Mouse (Mus musculus) kidney, postnatal 14 days (tissue): ENCODE data around the gene Romo1.
"Not testable (repeated sequence)": the region's sequence is repeated elsewhere in the genome, so short reads cannot be mapped to it uniquely, and the experiment has no call there.

Source experiments
- DNase-seq: peaks from one replicate; pipeline ENCODE4 v3.0.0; 2022; ENCODE audit warnings: mixed read lengths

The Romo1 gene

DNA sequence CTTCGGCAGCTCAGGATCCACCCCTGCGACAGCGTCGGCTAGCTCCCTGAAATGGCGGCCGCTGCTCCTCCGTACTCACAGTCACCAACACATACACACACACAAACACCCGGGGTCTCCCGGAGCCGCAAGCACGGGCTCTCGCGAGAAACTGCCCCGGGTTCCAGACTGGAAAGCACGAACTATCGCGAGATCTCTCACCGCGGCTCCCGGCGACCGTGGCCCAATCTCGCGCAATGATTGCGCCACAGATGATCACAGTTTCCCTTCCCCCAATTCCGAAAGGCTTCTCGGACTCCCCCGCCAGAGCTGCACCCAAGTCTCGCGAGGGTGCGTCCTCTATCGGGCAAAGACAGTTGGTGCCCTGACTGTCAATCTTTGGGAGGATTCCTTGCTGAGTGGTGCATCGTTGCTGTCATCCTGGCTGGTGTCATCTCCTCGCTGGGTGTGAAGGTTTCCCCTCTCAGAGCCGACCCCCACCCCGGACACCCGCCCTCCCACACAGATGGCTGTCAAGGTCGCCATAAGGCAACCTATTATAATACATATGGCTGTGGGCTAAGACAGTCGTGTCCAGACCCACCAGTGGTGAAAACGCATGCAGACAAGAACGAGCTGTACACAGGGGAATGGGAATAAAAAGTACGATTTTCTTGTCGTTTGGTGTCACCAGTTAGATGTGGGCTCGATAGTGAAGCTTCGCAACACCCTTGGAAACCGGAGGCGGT, 36.4 kb downstream of the Romo1 start, which contains the start of gene Rbm39:
Gene Rbm39, minus strand, starts transcription at position 145 of the 728 bp plus-strand sequence.
- peak; percentile 100 for DNase-seq

GRCm38 (mm10) chr2:156180824-156181590, 37.2 kb downstream of the Romo1 start:
- no peak for DNase-seq

DNA sequence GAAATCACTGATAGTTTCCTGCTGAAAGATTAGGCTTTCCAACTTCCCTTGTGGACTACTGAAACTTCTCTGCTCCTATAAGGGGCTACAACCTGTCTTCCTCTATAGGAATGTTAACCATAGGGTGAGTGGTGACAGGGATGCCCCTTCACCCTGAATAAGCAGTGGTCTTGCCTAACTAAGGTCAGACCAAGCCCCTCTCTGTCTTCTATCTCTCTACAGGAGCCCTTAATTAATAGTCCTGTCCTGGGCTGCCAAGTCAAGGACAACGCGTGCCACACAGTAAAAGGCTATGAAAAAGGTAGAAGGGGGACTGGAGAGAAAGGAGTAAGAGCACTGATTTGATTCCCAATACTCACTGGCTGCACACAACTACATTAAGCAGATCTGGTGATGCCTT, 37.8 kb downstream of the Romo1 start:
- no peak for DNase-seq

GRCm38 (mm10) chr2:156189241-156189640, 45.4 kb downstream of the Romo1 start:
- not testable (repeated sequence) for DNase-seq

GRCm38 (mm10) chr2:156190004-156190896, 46.4 kb downstream of the Romo1 start:
- DNase-seq: no peak

DNA sequence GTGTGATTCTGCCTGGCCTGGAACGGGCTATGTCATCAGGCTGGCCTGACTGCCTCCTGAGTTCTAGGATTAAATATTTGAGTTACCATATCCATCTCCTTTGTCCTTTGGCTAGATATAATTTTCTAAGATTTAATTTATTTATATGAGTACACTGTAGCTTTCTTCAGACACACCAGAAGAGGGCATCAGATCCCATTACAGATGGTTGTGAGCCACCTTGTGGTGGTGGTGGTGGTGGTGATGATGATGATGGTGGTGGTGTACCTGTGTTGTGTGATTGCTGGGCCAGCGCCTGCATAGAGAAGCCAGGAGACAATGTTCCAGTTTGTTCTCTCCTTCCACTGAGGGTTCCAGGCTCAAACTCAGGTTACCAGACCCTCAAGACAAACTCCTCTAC, 47.7 kb downstream of the Romo1 start:
- DNase-seq: no peak

DNA sequence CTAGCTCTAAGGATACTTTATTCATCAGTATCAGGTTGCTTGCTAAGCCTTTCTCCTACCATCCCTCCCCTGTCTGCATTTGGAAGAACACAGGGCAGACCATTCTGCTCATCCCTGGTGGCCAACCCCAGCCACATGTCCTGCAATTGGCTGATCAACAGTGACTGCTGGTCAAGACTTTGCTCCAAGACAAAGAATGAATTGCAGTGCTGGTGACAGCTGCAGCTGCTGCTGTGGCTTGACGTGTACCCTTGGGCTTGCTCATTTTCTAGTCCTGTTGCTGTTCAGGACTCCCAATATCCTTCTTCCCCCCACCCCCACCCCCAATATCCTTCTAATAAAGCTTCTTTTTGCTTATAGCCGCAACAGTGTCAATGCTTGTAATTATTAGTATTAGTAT, 48.2 kb downstream of the Romo1 start:
- DNase-seq: no peak

DNA sequence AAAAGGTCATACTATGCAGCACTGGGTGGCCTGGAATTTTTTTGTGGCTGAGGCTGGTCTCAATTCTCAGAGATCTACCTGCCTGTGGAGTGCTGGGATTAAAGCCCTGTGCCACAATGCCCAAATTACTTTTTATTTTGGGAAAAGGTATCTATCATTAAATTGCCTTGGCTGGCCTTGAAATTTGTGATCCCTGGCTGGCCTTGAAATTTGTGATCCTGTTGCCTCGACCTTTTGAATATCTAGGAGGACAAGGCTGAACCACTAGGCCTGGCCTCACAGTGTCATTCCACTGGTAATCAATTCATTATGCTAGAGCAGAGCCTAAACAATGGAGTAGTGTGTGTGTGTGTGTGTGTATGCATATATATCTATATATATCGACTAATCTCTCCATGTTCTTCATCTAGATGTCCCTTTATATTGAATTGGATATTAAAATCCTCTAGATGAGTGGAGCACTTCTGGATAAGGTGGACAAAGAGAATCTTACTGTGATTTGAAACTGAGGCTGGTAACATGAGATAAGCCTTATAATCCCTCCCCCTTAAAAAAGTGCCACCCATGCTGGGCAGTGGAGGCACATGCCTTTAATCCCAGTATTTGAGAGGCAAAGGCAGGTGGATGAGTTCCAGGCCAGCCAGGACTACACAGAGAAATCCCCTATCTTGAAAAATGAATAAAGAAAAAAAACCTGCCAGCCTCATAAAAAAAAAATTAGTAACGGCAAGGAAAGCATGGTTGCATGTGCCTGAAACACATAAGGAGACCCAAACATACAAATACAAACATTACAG, 49.4 kb downstream of the Romo1 start:
- DNase-seq: no peak

DNA sequence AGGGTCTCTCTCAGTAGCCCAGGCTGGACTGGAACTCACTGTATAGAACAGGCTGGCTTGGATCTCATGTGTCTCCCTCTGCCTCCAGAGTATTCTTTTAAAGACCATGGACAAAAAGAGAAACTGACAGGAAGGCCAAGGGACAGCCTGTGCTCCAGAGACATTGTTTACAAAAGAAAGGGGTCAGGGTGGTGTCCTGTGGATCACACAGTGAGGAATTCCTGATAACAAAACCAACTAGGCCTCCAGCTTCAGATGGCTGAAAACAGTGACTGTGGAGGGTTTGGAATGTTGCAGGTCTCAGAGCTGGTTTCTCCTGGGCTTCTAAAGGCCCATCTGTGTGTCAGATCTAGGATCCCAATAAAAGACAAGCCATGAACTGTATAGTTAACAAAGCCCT, 50.7 kb downstream of the Romo1 start:
- no peak for DNase-seq
